Mouse (Mus musculus) natural killer cell, adult 2 months (primary cell): ENCODE measurements around the gene Cacng4.

ENCODE experiments used
- DNase-seq, 2 experiments: peaks; one replicate each; pipeline ENCODE4 v3.0.0; 2022; ENCODE audit warnings: low spot score in 2 of 2

Cacng4 gene

DNA sequence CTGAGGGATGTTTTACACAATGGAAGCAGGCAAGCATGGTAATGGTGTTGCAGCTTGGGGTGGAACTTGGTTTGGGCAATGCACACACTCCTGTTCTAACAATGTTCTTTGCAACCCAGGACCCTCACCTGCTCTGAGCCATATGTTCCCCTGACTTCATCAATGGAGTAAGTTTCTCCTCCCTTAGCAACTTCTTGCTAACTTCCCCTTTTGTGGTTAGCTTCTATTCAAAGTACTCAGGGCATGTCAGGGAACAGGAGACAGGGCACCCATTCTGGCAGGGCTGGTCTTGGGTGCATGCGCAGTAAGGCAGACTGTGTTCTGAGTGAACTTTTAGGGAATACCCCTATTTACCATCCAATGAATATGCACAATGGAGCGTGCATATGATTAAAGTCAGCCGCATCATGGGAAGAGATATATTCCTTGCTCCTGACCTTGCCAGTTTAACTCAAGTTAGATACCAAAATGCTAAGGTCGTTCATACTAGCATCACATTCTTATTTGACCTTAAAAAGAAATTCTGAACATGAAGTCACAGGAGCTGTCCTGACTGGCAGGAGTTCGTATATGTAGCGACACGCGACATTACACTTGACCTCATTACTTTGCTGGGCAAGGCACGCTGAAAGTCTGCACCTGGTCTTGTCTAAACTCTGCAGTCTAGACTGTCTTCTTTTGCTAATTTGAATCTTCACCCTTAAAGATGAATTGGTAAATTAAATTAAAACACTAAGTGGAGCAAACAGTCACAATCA is 73.9 kb downstream of the Cacng4 start:
- no peak for DNase-seq

DNA sequence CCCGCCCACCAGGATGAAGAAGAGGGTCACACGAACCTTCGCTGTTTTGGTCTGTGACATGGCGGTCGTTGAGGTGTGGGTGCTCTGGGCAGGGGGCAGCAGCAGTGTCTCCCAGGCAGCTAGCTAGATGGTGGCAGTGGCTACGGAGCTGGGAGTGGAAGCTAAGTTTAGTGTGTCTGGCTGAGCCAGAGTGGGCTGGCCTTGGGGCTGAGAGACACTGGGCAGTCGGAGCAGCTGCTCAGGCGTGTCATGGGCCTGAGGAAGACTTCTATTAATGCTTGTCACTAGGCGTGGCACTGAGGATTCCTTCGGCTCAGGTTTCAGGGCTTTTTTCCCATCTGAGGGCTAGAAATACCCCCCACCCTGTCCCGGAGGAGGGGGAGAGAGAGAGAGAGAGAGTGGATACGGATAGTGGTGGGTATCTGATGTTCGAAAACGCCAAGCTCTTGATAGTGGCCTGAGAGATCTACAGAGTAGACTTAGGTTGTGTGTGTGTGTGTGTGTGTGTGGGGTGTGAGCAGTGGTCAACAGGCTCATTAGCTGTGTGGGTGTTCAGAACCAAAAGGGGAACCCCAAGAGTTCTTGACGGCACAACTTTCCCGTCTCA is 77.9 kb downstream of the Cacng4 start, which contains the start of gene Cacng1:
Cacng1 (minus strand) TSS at position 191 of the 607 bp plus-strand sequence.
- DNase-seq = no peak

DNA sequence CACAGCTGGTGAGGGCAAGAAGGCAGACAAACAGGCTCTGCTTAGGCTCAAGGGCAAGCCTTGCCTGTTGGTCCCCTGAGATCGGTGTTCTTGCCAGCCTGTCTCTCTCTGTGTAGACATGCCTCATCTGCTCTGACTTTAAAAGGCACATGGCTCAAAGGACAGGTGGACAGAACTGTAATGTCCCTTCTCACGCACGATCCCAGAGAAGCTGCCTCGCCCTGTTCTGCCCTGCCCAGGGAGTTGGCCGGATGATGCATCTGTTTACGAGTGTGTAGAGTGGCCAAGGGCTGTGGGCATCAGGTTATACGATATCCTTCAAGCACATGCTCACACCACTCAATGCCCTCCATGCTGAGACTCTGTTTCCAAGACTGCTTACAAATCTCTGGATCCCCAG is 80.0 kb downstream of the Cacng4 start:
- no peak for DNase-seq

- DNase-seq = no peak
These were observed 84.0 kb downstream of the Cacng4 start for GRCm38 (mm10) chr11:107710379-107710778.

DNA sequence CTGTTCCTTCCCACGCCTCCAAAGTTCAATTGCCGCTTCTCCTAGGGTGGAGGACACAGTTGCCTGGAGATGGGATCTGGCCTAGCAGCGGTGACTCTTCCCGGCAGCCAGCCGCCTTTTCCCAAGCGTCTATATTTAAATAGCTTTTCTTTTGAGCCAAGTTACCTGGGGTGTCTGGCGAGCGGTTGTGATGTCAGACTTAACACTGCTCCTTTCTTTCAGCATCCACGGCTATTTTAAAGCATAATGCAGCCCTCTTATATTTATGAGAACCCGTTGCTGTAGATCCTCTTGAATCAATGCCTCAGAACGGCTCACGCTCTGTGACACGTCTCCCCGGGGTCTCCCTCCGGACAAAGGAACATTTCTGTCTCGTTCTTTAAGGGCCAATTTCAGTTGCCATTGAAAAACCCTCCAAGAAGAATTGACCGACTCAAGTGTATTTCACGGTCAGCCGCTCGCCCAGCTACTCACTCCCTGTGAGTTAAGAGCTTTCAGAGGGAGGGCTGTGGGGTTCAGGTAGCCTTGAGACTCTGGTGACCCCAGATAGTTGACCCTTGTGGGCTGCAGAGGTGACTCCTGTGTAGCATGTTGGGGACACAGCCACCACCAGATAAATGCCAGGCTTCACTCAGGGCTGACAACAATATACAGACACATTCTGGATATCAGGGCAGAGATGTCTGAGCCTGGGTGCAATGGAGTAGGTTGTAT is 86.3 kb downstream of the Cacng4 start:
- DNase-seq = no peak

DNA sequence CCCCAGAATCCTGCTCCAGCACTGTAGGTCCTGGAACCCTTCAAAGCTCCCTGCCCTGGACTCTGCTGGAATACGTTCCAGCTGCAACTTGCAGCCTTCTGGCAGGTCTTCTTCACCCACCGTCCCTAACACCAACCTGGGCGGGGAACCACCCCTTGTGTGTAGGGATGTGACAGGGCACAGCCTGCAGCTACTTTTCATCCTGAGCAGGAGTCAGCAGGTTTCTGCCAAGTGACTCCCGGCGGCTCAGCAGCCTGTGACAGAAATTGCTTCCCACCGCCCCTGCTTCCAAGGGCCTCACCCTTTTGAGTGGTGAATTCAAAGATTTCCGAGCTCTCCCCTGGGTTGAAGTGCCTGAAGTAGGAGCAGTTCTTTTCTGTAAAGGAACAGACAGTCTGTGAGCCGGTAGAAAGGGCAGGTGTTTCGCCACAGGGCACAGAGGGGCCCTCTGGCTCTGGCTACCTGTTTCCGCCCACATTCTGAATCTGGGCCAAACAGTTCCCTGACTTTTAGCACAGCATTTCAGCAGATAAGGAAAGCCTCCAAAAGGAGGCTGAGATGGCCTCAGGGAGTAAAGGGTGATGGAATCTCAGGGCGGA is 88.8 kb downstream of the Cacng4 start:
- DNase-seq = no peak

DNA sequence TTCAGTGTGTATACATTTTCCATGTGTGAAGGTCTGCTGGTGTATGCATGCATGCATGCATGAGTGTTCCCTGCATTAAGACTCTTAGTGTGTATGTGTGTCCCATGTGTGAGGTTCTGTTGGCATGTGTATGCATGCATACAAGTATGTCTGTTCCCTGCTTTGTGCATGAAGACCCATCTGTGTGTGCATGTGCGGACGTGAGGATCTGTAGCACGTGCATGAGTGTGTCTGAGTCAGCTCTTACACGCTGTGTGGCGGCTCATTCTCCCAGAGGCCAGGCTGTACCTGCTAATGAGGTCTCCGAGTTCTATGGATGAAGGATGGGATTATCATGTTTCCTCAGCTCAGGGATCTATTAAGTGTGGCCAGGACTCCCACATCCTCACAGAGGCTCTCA is 89.3 kb downstream of the Cacng4 start:
- DNase-seq = no peak

- DNase-seq = no peak
These were observed 90.9 kb downstream of the Cacng4 start for GRCm38 (mm10) chr11:107703272-107704134.

DNA sequence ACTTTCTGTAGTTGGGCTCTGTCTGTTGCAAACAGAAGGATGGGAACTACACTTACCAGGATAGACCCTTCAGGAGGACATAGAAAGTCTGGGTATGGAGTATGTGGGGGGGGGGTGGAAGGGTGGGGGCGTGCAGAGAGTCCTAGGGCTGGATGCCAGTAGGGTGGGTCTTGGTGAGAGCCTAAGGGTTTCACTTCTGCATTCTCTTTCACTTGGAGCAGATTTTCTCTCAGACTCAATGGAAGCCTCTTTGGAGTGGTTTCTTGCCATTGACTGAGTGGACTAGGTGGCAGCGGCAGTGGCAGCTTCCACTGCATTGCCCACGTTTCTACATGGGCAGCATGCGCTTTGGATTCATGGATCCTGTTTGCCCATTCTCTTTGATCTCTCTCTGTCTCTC is 94.4 kb downstream of the Cacng4 start:
- DNase-seq = no peak

DNA sequence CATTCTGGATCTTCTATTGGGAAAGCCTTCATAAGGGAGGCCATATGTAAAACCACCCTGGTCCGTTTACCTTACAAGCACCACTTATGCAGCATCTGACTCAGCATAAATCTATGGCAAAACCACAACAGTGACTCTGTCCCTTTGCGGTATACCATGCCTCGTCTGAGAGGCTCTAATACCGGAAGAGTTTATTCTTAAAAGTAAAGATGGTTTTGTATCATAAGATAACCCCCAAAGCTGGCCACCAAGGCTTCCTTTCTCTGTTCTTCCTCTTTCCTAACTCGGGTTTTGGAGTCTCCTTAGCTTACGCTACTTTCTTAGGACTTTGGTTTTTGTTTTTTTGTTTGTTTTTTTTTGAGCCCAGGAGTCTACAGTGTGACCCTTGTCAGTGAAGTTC is 101.0 kb downstream of the Cacng4 start:
- peak; percentile 11 to 26 for DNase-seq

- DNase-seq = no peak
These were observed 102.8 kb downstream of the Cacng4 start for GRCm38 (mm10) chr11:107691569-107691968.

- DNase-seq = no peak
These were observed 105.9 kb downstream of the Cacng4 start for GRCm38 (mm10) chr11:107688480-107688879.

- DNase-seq = no peak
These were observed 108.1 kb downstream of the Cacng4 start for GRCm38 (mm10) chr11:107686290-107686689.

- no peak for DNase-seq
These were observed 110.6 kb downstream of the Cacng4 start for GRCm38 (mm10) chr11:107683544-107684465.

DNA sequence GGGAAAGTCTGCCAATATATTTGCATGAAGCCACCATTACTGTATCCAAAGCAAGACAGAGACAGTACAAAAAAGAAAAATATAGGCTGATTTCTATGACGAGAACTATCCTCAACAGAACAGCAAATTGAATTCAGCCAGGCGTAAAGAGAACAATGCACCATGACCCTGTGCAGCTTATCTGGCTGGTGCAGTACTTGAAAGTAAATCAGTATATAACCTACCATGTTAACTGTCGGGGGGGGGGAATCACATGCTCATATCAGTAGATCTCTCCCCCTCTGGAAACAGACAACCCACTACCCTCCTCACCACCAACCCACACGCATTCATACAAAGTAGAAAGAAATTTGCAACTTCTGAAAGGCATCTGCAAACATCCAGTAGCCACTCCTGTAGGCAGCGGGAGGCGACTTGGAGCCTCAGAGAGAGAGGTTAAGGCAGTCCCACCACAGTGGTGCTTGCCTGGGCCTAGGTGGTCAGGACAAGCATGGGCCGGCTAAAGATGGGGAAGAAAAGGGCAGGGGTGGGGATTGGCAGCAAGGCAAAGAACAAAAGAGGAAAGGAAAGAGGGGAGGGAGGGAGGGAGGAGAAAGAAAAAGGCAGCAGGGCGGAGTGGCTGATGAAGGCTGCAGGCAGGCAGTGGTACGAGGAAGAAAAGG is 111.5 kb downstream of the Cacng4 start:
- no peak for DNase-seq
